Mouse (Mus musculus): Measurements from ENCODE around the gene Rhox3g. TPM values are rescaled to one million over a fixed set of nuclear protein-coding genes. Genes with fewer than 3 reads are reported as not detected.
"Not testable (repeated sequence)": the region's sequence is repeated elsewhere in the genome, so short reads cannot be mapped to it uniquely, and the experiment has no call there.

The Rhox3g gene
- polyA plus RNA-seq (2015; fragmentation: Nextera tagmentation; extraction: Ambion mirVana), result not detected in 2 replicates

DNA sequence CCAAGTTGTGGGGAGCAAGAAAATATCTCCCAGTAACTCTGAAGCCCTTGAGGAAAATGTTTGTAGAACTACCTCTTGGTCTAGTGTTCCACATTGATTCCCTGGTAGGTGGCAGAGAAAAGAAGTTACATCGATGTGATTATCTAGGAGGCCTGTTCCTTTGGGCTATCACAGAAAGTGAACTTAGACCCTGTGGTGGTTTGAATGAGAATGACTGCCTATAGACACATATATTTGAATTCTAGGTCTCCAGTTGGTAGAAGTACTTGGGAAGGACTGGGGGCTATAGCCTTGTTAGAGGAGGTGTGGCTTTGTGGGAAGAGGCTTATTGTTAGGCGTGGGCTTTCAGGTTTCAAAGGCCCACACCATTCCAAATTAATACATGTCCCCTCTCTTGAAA lies at the start of gene Rhox3g:
Gene Rhox3g (minus strand): TSS at position 101 of the 400 bp plus-strand sequence.
- not testable (repeated sequence) for H3K9me3 ChIP-seq; H3K36me3 ChIP-seq; H3K27me3 ChIP-seq (replicated peaks); H3K4me3 ChIP-seq (replicated peaks); ATAC-seq; H3K4me2 ChIP-seq (replicated peaks); H3K27ac ChIP-seq; H3K9ac ChIP-seq; H3K4me1 ChIP-seq (replicated peaks)
- 76% methylated on average over 2 of the region's 2 CpGs for WGBS

DNA sequence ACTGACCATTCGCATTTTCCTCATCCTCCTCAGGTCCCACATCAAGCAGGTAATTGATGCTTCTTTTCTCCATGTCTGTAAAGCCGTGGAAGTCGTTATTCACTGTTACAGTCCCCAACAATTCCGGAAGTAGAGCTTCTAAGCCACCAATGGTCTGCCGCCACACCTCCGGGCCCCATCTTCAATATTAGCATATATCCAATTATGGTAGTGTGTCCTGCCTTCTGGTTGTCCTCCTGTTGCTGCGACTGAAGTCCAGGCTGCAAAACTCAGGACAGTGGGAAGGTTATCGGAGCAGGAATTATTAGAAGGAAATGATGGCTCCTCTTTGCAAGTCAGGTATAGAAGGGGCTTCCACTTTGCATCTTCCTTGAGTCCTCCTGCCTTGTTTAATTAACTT lies 44.8 kb upstream of the Rhox3g start, which contains the start of gene Rhox2h:
Gene Rhox2h (minus strand): TSS at position 101 of the 400 bp plus-strand sequence.
- not testable (repeated sequence) for H3K36me3 ChIP-seq; H3K4me1 ChIP-seq (replicated peaks); H3K4me3 ChIP-seq (replicated peaks); H3K27me3 ChIP-seq (replicated peaks); H3K27ac ChIP-seq; H3K9ac ChIP-seq; H3K9me3 ChIP-seq; ATAC-seq; H3K4me2 ChIP-seq (replicated peaks)
- WGBS, result 85% methylated on average over 8 of the region's 8 CpGs

- ATAC-seq; H3K27me3 ChIP-seq (replicated peaks); H3K4me3 ChIP-seq (replicated peaks); H3K36me3 ChIP-seq; H3K9me3 ChIP-seq; H3K4me1 ChIP-seq (replicated peaks); H3K9ac ChIP-seq; H3K4me2 ChIP-seq (replicated peaks); H3K27ac ChIP-seq: not testable (repeated sequence)
- 88% methylated on average over 1 of the region's 3 CpGs for WGBS
Observed at GRCm38 (mm10) chrX:37668664-37669063, 40.3 kb upstream of the Rhox3g start, which contains the start of gene Rhox3h. Gene Rhox3h, minus strand, starts transcription at chrX:37668764.

DNA sequence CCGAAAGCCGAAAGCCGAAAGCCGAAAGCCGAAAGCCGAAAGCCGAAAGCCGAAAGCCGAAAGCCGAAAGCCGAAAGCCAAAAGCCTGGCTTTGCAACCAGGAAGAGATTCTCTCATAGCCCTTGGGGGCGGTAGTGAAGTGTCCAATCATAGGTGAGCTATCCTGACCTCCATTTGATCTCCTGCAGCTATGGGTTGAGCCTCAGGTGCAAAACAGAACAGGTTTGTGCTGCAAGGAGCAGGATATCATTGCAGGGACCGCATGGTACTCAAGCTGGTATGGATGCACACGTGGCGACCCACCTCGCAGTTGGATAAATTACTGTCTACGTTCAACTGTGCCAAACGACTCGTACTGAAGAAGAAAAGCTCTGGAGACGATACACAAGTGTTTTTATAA lies 22.8 kb upstream of the Rhox3g start, which contains the start of gene Rhox4g:
Gene Rhox4g (minus strand): TSS at position 101 of the 400 bp plus-strand sequence.
- not testable (repeated sequence) for ATAC-seq; H3K4me2 ChIP-seq (replicated peaks); H3K4me3 ChIP-seq (replicated peaks); H3K9ac ChIP-seq; H3K27me3 ChIP-seq (replicated peaks); H3K36me3 ChIP-seq; H3K27ac ChIP-seq; H3K9me3 ChIP-seq; H3K4me1 ChIP-seq (replicated peaks)
- WGBS, result 86% methylated on average over 17 of the region's 20 CpGs

DNA sequence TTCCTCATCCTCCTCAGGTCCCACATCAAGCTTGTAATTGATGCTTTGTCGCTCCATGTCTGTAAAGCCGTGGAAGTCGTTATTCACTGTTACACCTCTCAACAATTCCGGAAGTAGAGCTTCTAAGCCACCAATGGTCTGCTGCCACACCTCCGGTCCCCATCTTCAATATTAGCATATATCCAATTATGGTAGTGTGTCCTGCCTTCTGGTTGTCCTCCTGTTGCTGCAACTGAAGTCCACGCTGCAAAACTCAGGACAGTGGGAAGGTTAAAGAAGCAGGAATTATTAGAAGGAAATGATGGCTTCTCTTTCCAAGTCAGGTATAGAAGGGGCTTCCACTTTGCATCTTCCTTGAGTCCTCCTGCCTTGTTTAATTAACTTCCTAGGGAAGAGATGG lies 15.0 kb upstream of the Rhox3g start, which contains the start of gene Rhox2g:
Gene Rhox2g (minus strand): TSS at position 101 of the 400 bp plus-strand sequence.
- not testable (repeated sequence) for H3K27me3 ChIP-seq (replicated peaks); H3K27ac ChIP-seq; H3K36me3 ChIP-seq; ATAC-seq; H3K9ac ChIP-seq; H3K4me2 ChIP-seq (replicated peaks); H3K4me1 ChIP-seq (replicated peaks); H3K4me3 ChIP-seq (replicated peaks); H3K9me3 ChIP-seq
- WGBS, result 85% methylated on average over 6 of the region's 6 CpGs

DNA sequence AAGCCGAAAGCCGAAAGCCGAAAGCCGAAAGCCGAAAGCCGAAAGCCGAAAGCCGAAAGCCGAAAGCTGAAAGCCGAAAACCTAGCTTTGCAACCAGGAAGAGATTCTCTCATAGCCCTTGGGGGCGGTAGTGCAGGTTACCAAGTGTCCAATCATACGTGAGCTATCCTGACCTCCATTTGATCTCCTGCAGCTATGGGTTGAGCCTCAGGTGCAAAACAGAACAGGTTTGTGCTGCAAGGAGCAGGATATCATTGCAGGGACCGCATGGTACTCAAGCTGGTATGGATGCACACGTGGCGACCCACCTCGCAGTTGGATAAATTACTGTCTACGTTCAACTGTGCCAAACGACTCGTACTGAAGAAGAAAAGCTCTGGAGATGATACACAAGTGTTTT lies 20.8 kb downstream of the Rhox3g start, which contains the start of gene Rhox4f:
Gene Rhox4f (minus strand): TSS at position 101 of the 400 bp plus-strand sequence.
- H3K27me3 ChIP-seq (replicated peaks); H3K36me3 ChIP-seq; H3K27ac ChIP-seq; H3K4me1 ChIP-seq (replicated peaks); H3K4me3 ChIP-seq (replicated peaks); H3K4me2 ChIP-seq (replicated peaks); H3K9me3 ChIP-seq; ATAC-seq; H3K9ac ChIP-seq: not testable (repeated sequence)
- WGBS, result 90% methylated on average over 19 of the region's 19 CpGs

GRCm38 (mm10) chrX:37580692-37581091 lies 47.7 kb downstream of the Rhox3g start, which contains the start of gene Rhox3f:
Gene Rhox3f, plus strand, starts transcription at chrX:37580992.
- H3K27ac ChIP-seq; H3K4me3 ChIP-seq (replicated peaks); H3K36me3 ChIP-seq; H3K9me3 ChIP-seq; H3K9ac ChIP-seq; ATAC-seq; H3K4me2 ChIP-seq (replicated peaks); H3K27me3 ChIP-seq (replicated peaks); H3K4me1 ChIP-seq (replicated peaks): not testable (repeated sequence)

Other genes with a start within 250 kb of the Rhox3g start
- not detected in 2 replicates for gene Rhox3a2, start 248.6 kb downstream of the Rhox3g start, polyA plus RNA-seq (2015; fragmentation: Nextera tagmentation; extraction: Ambion mirVana)
- not detected in 2 replicates for gene Rhox4a2, start 237.8 kb downstream of the Rhox3g start, polyA plus RNA-seq (2015; fragmentation: Nextera tagmentation; extraction: Ambion mirVana)
- gene Rhox2b, start 216.5 kb downstream of the Rhox3g start, polyA plus RNA-seq (2015; fragmentation: Nextera tagmentation; extraction: Ambion mirVana), result not detected in 2 replicates
- not detected in 2 replicates for gene Rhox4b, start 196.1 kb downstream of the Rhox3g start, polyA plus RNA-seq (2015; fragmentation: Nextera tagmentation; extraction: Ambion mirVana)
- not detected in 2 replicates for gene Rhox2c, start 174.9 kb downstream of the Rhox3g start, polyA plus RNA-seq (2015; fragmentation: Nextera tagmentation; extraction: Ambion mirVana)
- not detected in 2 replicates for gene Rhox3c, start 170.0 kb downstream of the Rhox3g start, polyA plus RNA-seq (2015; fragmentation: Nextera tagmentation; extraction: Ambion mirVana)
- gene Rhox4c, start 148.3 kb downstream of the Rhox3g start, polyA plus RNA-seq (2015; fragmentation: Nextera tagmentation; extraction: Ambion mirVana), result not detected in 2 replicates
- gene Rhox2d, start 135.2 kb downstream of the Rhox3g start, polyA plus RNA-seq (2015; fragmentation: Nextera tagmentation; extraction: Ambion mirVana), result not detected in 2 replicates
- gene Rhox4d, start 114.3 kb downstream of the Rhox3g start, polyA plus RNA-seq (2015; fragmentation: Nextera tagmentation; extraction: Ambion mirVana), result not detected in 2 replicates
- not detected in 2 replicates for gene Rhox2e, start 98.2 kb downstream of the Rhox3g start, polyA plus RNA-seq (2015; fragmentation: Nextera tagmentation; extraction: Ambion mirVana)
- gene Rhox3e, start 86.6 kb downstream of the Rhox3g start, polyA plus RNA-seq (2015; fragmentation: Nextera tagmentation; extraction: Ambion mirVana), result not detected in 2 replicates
- not detected in 2 replicates for gene Rhox4e, start 71.2 kb downstream of the Rhox3g start, polyA plus RNA-seq (2015; fragmentation: Nextera tagmentation; extraction: Ambion mirVana)
- gene Rhox2f, start 57.2 kb downstream of the Rhox3g start, polyA plus RNA-seq (2015; fragmentation: Nextera tagmentation; extraction: Ambion mirVana), result not detected in 2 replicates
- gene Rhox3f, start 47.6 kb downstream of the Rhox3g start, polyA plus RNA-seq (2015; fragmentation: Nextera tagmentation; extraction: Ambion mirVana), result not detected in 2 replicates
- gene Rhox4f, start 20.9 kb downstream of the Rhox3g start, polyA plus RNA-seq (2015; fragmentation: Nextera tagmentation; extraction: Ambion mirVana), result not detected in 2 replicates
- not detected in 2 replicates for gene Rhox2g, start 14.9 kb upstream of the Rhox3g start, polyA plus RNA-seq (2015; fragmentation: Nextera tagmentation; extraction: Ambion mirVana)
- not detected in 2 replicates for gene Rhox4g, start 22.7 kb upstream of the Rhox3g start, polyA plus RNA-seq (2015; fragmentation: Nextera tagmentation; extraction: Ambion mirVana)
- gene Rhox3h, start 40.2 kb upstream of the Rhox3g start, polyA plus RNA-seq (2015; fragmentation: Nextera tagmentation; extraction: Ambion mirVana), result not detected in 2 replicates
- gene Rhox2h, start 44.7 kb upstream of the Rhox3g start, polyA plus RNA-seq (2015; fragmentation: Nextera tagmentation; extraction: Ambion mirVana), result not detected in 2 replicates
- 2.8 and 2.9 TPM in 2 replicates for gene Rhox5, start 176.2 kb upstream of the Rhox3g start, polyA plus RNA-seq (2015; fragmentation: Nextera tagmentation; extraction: Ambion mirVana)
- gene Rhox6, start 198.3 kb upstream of the Rhox3g start, polyA plus RNA-seq (2015; fragmentation: Nextera tagmentation; extraction: Ambion mirVana), result 0.14 TPM in 1 of 2 replicates, not detected in the other
- gene Rhox7a, start 203.1 kb upstream of the Rhox3g start, polyA plus RNA-seq (2015; fragmentation: Nextera tagmentation; extraction: Ambion mirVana), result not detected in 2 replicates